Mouse (Mus musculus) liver, embryonic 16.5 days (tissue): ENCODE data around the gene Olfr694. TPM values are rescaled to one million over a fixed set of nuclear protein-coding genes. Genes with fewer than 3 reads are reported as not detected.

ENCODE experiments used
- polyA plus RNA-seq: library from polyadenylated mRNA; unstranded; fragments of >200 nt; fragmentation: Nextera tagmentation; extraction: Ambion mirVana; gene quantifications from 2 replicates; pipeline ENCODE4 v1.2.1, GENCODE M21; 2015

The Olfr694 gene
- polyA plus RNA-seq, 1 experiment from 2014 or later: not detected

Other genes starting within 250 kb of the Olfr694 start
- gene Olfr693, start 11.2 kb downstream of the Olfr694 start, polyA plus RNA-seq: not detected in 2 replicates
- gene Olfr695, start 24.6 kb upstream of the Olfr694 start, polyA plus RNA-seq: not detected in 2 replicates
- gene Olfr697, start 50.6 kb upstream of the Olfr694 start, polyA plus RNA-seq: not detected in 2 replicates
- not detected in 2 replicates for gene Olfr698, start 63.6 kb upstream of the Olfr694 start, polyA plus RNA-seq
- not detected in 2 replicates for gene Olfr699, start 101.4 kb upstream of the Olfr694 start, polyA plus RNA-seq
- not detected in 2 replicates for gene Olfr700, start 117.0 kb upstream of the Olfr694 start, polyA plus RNA-seq
- gene Olfr701, start 122.3 kb upstream of the Olfr694 start, polyA plus RNA-seq: not detected in 2 replicates
- gene Olfr702, start 142.1 kb upstream of the Olfr694 start, polyA plus RNA-seq: not detected in 2 replicates
- gene Olfr703, start 151.5 kb upstream of the Olfr694 start, polyA plus RNA-seq: not detected in 2 replicates
- gene Olfr704, start 171.4 kb upstream of the Olfr694 start, polyA plus RNA-seq: not detected in 2 replicates
- gene Olfr705, start 185.1 kb upstream of the Olfr694 start, polyA plus RNA-seq: not detected in 2 replicates
- not detected in 2 replicates for gene Olfr706, start 196.3 kb upstream of the Olfr694 start, polyA plus RNA-seq
- gene Olfr707, start 209.4 kb upstream of the Olfr694 start, polyA plus RNA-seq: not detected in 2 replicates
- gene Olfr1532-ps1, start 216.2 kb upstream of the Olfr694 start, polyA plus RNA-seq: not detected in 2 replicates
- gene Olfr709-ps1, start 240.4 kb upstream of the Olfr694 start, polyA plus RNA-seq: not detected in 2 replicates